In genomic region chr10:80806341-80807056, GRCm38 (mm10) we compare ENCODE assay signal across 8 mouse cellular contexts. TPM values are rescaled to one million over a fixed set of nuclear protein-coding genes. Genes with fewer than 3 reads are reported as not detected.
DNase-seq lines count a peak whose midpoint lies in the region; ATAC-seq and TF ChIP-seq lines count a peak whose summit lies in the region.
"Had no signal": no experiment of that assay in that cellular context is flagged by ENCODE, and none has a peak within 500 bp of the region (broad histone marks: within the 10 kb centered on the region; RNA-seq: fewer than 3 reads in every experiment).

No protein-coding gene starts in this region.

- DNase-seq in lung, adult 2 months: no peak
- no peak for DNase-seq in left cerebral cortex, adult 9 months (ENCODE audit: low spot score in 2 of 2)
- DNase-seq in left cerebral cortex, adult 11 months (ENCODE audit: low spot score): no peak

- WGBS in lung, embryonic 15.5 days: 41% methylated on average over 34 of the region's 34 CpGs
- WGBS in lung, adult 2 months: 54% methylated on average over 34 of the region's 34 CpGs
- WGBS in forebrain, embryonic 13.5 days: 42% methylated on average over 34 of the region's 34 CpGs
- 58% methylated on average over 34 of the region's 34 CpGs for WGBS in intestine, postnatal 0 days
- 34% methylated on average over 34 of the region's 34 CpGs for WGBS in neural tube, embryonic 15.5 days

- no peak for TF ChIP-seq CTCF in lung, adult 2 months (IDR thresholded peaks at IDR 0.05; ENCODE audit: insufficient read depth, low read length)
- no peak for TF ChIP-seq CTCF in intestine, postnatal 0 days (IDR thresholded peaks at IDR 0.05; ENCODE audit: low read depth)

- peak overlapping the region; percentile 71 for H3K27ac ChIP-seq in lung, embryonic 15.5 days
- H3K27ac ChIP-seq in forebrain, embryonic 13.5 days: peak overlapping the region; percentile 71
- H3K27ac ChIP-seq in intestine, postnatal 0 days (ENCODE audit: low read depth, low read length): 0 out of 2 replicates have a peak overlapping the region, but pooled peaks have one; percentile 35
- H3K27ac ChIP-seq in neural tube, embryonic 15.5 days (replicated peaks): peak overlapping the region; percentile 93
- H3K27ac ChIP-seq: macrophage had no signal

- peaks cover 32% of the 10 kb centered on the region for H3K27me3 ChIP-seq in lung, embryonic 15.5 days
- H3K27me3 ChIP-seq in forebrain, embryonic 13.5 days: peaks cover 54% of the 10 kb centered on the region
- H3K27me3 ChIP-seq in intestine, postnatal 0 days (replicated peaks; ENCODE audit: control insufficient read depth, insufficient read depth, low read length): peaks cover 20% of the 10 kb centered on the region
- H3K27me3 ChIP-seq in neural tube, embryonic 15.5 days (replicated peaks): peaks cover 19% of the 10 kb centered on the region

- no peaks in the 10 kb centered on the region for H3K9me3 ChIP-seq in lung, embryonic 15.5 days
- H3K9me3 ChIP-seq in forebrain, embryonic 13.5 days (replicated peaks): no peaks in the 10 kb centered on the region
- no peaks in the 10 kb centered on the region for H3K9me3 ChIP-seq in intestine, postnatal 0 days (ENCODE audit: control insufficient read depth)
- no peaks in the 10 kb centered on the region for H3K9me3 ChIP-seq in neural tube, embryonic 15.5 days (replicated peaks)

- no peak for ATAC-seq in lung, embryonic 15.5 days (ENCODE audit: borderline replicate concordance, extremely low read depth, low FRiP score, low TSS enrichment)
- 0 out of 2 replicates have a peak, but pooled peaks have one; percentile 0 for ATAC-seq in forebrain, embryonic 13.5 days
- no peak for ATAC-seq in intestine, postnatal 0 days
- ATAC-seq in neural tube, embryonic 15.5 days (ENCODE audit: low FRiP score): peak; percentile 1; the same call in 1 of the 2 replicates

- peaks cover 34% of the 10 kb centered on the region for H3K36me3 ChIP-seq in lung, embryonic 15.5 days
- H3K36me3 ChIP-seq in forebrain, embryonic 13.5 days (ENCODE audit: poor library complexity, severe bottlenecking): peaks cover 40% of the 10 kb centered on the region
- peaks cover 38% of the 10 kb centered on the region for H3K36me3 ChIP-seq in intestine, postnatal 0 days (ENCODE audit: control insufficient read depth, insufficient read depth)
- peaks cover 39% of the 10 kb centered on the region for H3K36me3 ChIP-seq in neural tube, embryonic 15.5 days

- peak overlapping the region; percentile 42 for H3K4me3 ChIP-seq in lung, embryonic 15.5 days
- no peak overlapping the region for H3K4me3 ChIP-seq in lung, adult 2 months (replicated peaks; ENCODE audit: extremely low read depth, low read depth, low read length)
- H3K4me3 ChIP-seq in forebrain, embryonic 13.5 days: peak overlapping the region; percentile 44
- peak overlapping the region; percentile 41 for H3K4me3 ChIP-seq in intestine, postnatal 0 days (ENCODE audit: low read depth, low read length)
- H3K4me3 ChIP-seq in neural tube, embryonic 15.5 days (replicated peaks): peak overlapping the region; percentile 51

- peak overlapping the region; percentile 91 for H3K4me2 ChIP-seq in lung, embryonic 15.5 days
- peak overlapping the region; percentile 80 for H3K4me2 ChIP-seq in forebrain, embryonic 13.5 days
- peak overlapping the region; percentile 87 for H3K4me2 ChIP-seq in intestine, postnatal 0 days (replicated peaks; ENCODE audit: low read depth)
- H3K4me2 ChIP-seq in neural tube, embryonic 15.5 days: peak overlapping the region; percentile 98

- no peak for TF ChIP-seq POLR2A in lung, adult 2 months (IDR thresholded peaks at IDR 0.05; ENCODE audit: borderline replicate concordance, extremely low read depth, low read depth, low read length)

- peaks cover 36% of the 10 kb centered on the region for H3K4me1 ChIP-seq in lung, embryonic 15.5 days
- H3K4me1 ChIP-seq in lung, adult 2 months (ENCODE audit: control insufficient read depth, insufficient read depth, low read length): 0 out of 2 replicates have a peak, but pooled peaks cover 3% of the 10 kb centered on the region
- peaks cover 34% of the 10 kb centered on the region for H3K4me1 ChIP-seq in forebrain, embryonic 13.5 days
- H3K4me1 ChIP-seq in intestine, postnatal 0 days (replicated peaks; ENCODE audit: control insufficient read depth, insufficient read depth, low read length): 0 out of 2 replicates have a peak, but pooled peaks cover 13% of the 10 kb centered on the region
- peaks cover 37% of the 10 kb centered on the region for H3K4me1 ChIP-seq in neural tube, embryonic 15.5 days

- peak overlapping the region; percentile 58 for H3K9ac ChIP-seq in lung, embryonic 15.5 days
- H3K9ac ChIP-seq in forebrain, embryonic 13.5 days: peak overlapping the region; percentile 75
- 0 out of 2 replicates have a peak overlapping the region, but pooled peaks have one; percentile 40 for H3K9ac ChIP-seq in intestine, postnatal 0 days (ENCODE audit: low read depth, low read length)
- H3K9ac ChIP-seq in neural tube, embryonic 15.5 days (replicated peaks): peak overlapping the region; percentile 78

RNA-seq across cellular contexts. Expression of gene Amh, which starts 1.5 kb away (rescaled TPM):
- polyA plus RNA-seq in lung, embryonic 15.5 days (2015; fragmentation: Nextera tagmentation; extraction: Ambion mirVana): 0.09 and 0.13 TPM in 2 replicates
- polyA plus RNA-seq in lung, adult 2 months (2012; rRNA removed): 0.62 and 1.3 TPM in 2 replicates
- 0.13 TPM in 1 of 2 replicates, not detected in the other for polyA plus RNA-seq in forebrain, embryonic 13.5 days (2015; fragmentation: Nextera tagmentation; extraction: Ambion mirVana)
- not detected in 2 replicates for polyA plus RNA-seq in intestine, postnatal 0 days (2015; fragmentation: Nextera tagmentation; extraction: Ambion mirVana)
- polyA plus RNA-seq in neural tube, embryonic 15.5 days (2015; fragmentation: Nextera tagmentation; extraction: Ambion mirVana): not detected in 2 replicates
- polyA plus RNA-seq: macrophage had no signal

RNA-seq across cellular contexts. Expression of gene Jsrp1, which starts 6.8 kb away (rescaled TPM):
- 0.74 and 1.5 TPM in 2 replicates for polyA plus RNA-seq in lung, embryonic 15.5 days (2015; fragmentation: Nextera tagmentation; extraction: Ambion mirVana)
- polyA plus RNA-seq in lung, adult 2 months (2012; rRNA removed): 7.7 TPM in 1 of 2 replicates, not detected in the other
- 0.26 TPM in 1 of 2 replicates, not detected in the other for polyA plus RNA-seq in forebrain, embryonic 13.5 days (2015; fragmentation: Nextera tagmentation; extraction: Ambion mirVana)
- 0.35 and 0.42 TPM in 2 replicates for polyA plus RNA-seq in intestine, postnatal 0 days (2015; fragmentation: Nextera tagmentation; extraction: Ambion mirVana)
- 1.2 and 2.5 TPM in 2 replicates for polyA plus RNA-seq in neural tube, embryonic 15.5 days (2015; fragmentation: Nextera tagmentation; extraction: Ambion mirVana)
- polyA plus RNA-seq: macrophage had no signal

RNA-seq across cellular contexts. Expression of gene Plekhj1, which starts 8.1 kb away (rescaled TPM):
- polyA plus RNA-seq in lung, embryonic 15.5 days (2015; fragmentation: Nextera tagmentation; extraction: Ambion mirVana): 116 and 118 TPM in 2 replicates
- polyA plus RNA-seq in lung, adult 2 months (2012; rRNA removed): 51.2 and 58.8 TPM in 2 replicates
- polyA plus RNA-seq in forebrain, embryonic 13.5 days (2015; fragmentation: Nextera tagmentation; extraction: Ambion mirVana): 141 and 151 TPM in 2 replicates
- polyA plus RNA-seq in intestine, postnatal 0 days (2015; fragmentation: Nextera tagmentation; extraction: Ambion mirVana): 60.9 and 61.8 TPM in 2 replicates
- polyA plus RNA-seq in neural tube, embryonic 15.5 days (2015; fragmentation: Nextera tagmentation; extraction: Ambion mirVana): 135 and 146 TPM in 2 replicates

RNA-seq across cellular contexts. Expression of gene Sf3a2, which starts 8.5 kb away (rescaled TPM):
- polyA plus RNA-seq in lung, embryonic 15.5 days (2015; fragmentation: Nextera tagmentation; extraction: Ambion mirVana): 60.1 and 64.7 TPM in 2 replicates
- 35.7 and 38.7 TPM in 2 replicates for polyA plus RNA-seq in lung, adult 2 months (2012; rRNA removed)
- polyA plus RNA-seq in forebrain, embryonic 13.5 days (2015; fragmentation: Nextera tagmentation; extraction: Ambion mirVana): 63.5 and 67.3 TPM in 2 replicates
- polyA plus RNA-seq in intestine, postnatal 0 days (2015; fragmentation: Nextera tagmentation; extraction: Ambion mirVana): 35.5 and 39.0 TPM in 2 replicates
- 53.3 and 59.8 TPM in 2 replicates for polyA plus RNA-seq in neural tube, embryonic 15.5 days (2015; fragmentation: Nextera tagmentation; extraction: Ambion mirVana)

RNA-seq across cellular contexts. Expression of gene Oaz1, which starts 20.0 kb away (rescaled TPM):
- polyA plus RNA-seq in lung, embryonic 15.5 days (2015; fragmentation: Nextera tagmentation; extraction: Ambion mirVana): 1,965 and 1,985 TPM in 2 replicates
- 804 and 834 TPM in 2 replicates for polyA plus RNA-seq in lung, adult 2 months (2012; rRNA removed)
- polyA plus RNA-seq in forebrain, embryonic 13.5 days (2015; fragmentation: Nextera tagmentation; extraction: Ambion mirVana): 1,581 and 1,699 TPM in 2 replicates
- polyA plus RNA-seq in intestine, postnatal 0 days (2015; fragmentation: Nextera tagmentation; extraction: Ambion mirVana): 1,008 and 1,019 TPM in 2 replicates
- 1,221 and 1,325 TPM in 2 replicates for polyA plus RNA-seq in neural tube, embryonic 15.5 days (2015; fragmentation: Nextera tagmentation; extraction: Ambion mirVana)

Comparison
In these comparisons a context has a peak if more than half of its experiments do, and no peak if none do; other contexts are left out.
1. ATAC-seq: peak in forebrain, embryonic 13.5 days (single experiment) and neural tube, embryonic 15.5 days (single experiment); none in lung, embryonic 15.5 days (single experiment) and intestine, postnatal 0 days (single experiment).
2. H3K27ac ChIP-seq: peak in every context shown above with its lines; median percentile 93 in neural tube, embryonic 15.5 days; 71 in lung, embryonic 15.5 days; 71 in forebrain, embryonic 13.5 days; 35 in intestine, postnatal 0 days.
3. Peak in every context shown above with its lines, with median percentiles within 50 percentile points of each other: H3K4me2 ChIP-seq and H3K9ac ChIP-seq.